Mouse (Mus musculus): Measurements from ENCODE around the gene Btg1.

DNA sequence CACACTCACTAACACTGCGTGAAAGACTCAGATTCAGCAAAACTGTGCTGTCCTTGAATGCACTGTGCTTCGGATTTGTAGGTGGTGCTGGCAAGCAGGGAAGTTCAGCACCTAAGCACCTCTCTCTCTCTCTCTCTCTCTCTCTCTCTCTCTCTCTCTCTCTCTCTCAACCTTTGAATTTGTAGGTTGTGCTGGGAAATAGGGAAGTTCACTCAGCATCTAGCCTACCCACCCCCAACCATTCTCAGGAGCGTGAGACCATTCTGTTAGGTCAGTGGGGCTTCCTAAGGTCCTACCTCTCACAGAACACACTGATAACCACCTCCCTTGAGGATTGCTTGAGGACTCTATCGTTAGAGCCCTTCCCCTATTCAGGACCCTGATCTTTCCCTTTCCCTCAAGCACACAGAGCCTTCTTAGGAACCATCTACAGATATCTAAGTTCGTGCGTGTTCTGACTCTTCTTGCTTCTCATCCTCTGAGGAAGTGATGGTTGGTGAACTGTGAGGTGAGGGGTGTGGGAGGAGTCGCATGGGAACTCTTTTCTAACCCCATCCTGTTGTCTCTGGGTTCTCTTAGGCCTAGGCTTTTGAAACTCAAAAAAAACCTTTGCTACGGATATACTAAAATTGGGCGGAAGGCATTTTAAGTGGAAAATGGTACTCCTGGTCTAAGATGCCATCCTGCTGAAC is 47.1 kb downstream of the Btg1 start:
- no peak for TF ChIP-seq EP300 (IDR thresholded peaks at IDR 0.05; ENCODE audit: insufficient read depth, low read depth, low read length)
- no peak for TF ChIP-seq POLR2A (IDR thresholded peaks at IDR 0.05; ENCODE audit: insufficient read depth, low read length)
- no peak for TF ChIP-seq CTCF (IDR thresholded peaks at IDR 0.05; ENCODE audit: low read depth, low read length)

Measured in ES-Bruce4 (cell line).